In the genomic region with DNA sequence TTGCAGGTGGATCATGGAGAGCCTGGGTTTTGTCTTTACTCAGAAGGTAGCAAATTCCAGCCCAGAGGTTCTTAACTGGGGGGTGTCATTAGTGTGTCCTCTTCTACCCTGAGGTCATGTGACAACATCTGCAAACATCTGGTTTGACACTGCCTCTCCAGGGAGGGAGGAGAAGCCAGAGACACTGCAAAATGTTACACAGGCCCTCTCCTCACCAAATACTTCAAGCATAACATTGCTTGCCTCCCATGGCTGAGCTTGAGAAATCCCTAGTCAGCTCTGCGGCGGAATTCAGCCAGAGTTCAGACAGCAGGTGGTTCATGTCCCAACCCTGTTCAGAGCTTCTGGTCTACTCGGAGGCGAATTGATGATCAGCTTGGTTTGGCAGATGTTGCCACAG, we compare ENCODE assay signal across 10 mouse cellular contexts.
DNase-seq lines count a peak whose midpoint lies in the region; TF ChIP-seq lines count a peak whose summit lies in the region.
"Had no signal": no experiment of that assay in that cellular context is flagged by ENCODE, and none has a peak within 500 bp of the region (broad histone marks: within the 10 kb centered on the region; RNA-seq: fewer than 3 reads in every experiment).

No protein-coding gene starts in this region.

- TF ChIP-seq CTCF in layer of hippocampus, adult 2 months (conservative IDR thresholded peaks at IDR 0.05): no peak

- no peak overlapping the region for H3K4me3 ChIP-seq in layer of hippocampus, adult 2 months
- H3K4me3 ChIP-seq: embryonic facial prominence, embryonic 13.5 days; forebrain, embryonic 15.5 days; hindbrain, embryonic 15.5 days had no signal

- DNase-seq in layer of hippocampus, adult 2 months (ENCODE audit: low spot score in 2 of 2): peak; percentile 13 to 20
- DNase-seq in layer of hippocampus, adult 9-10 months (ENCODE audit: low spot score): no peak
- peak; percentile 36 to 54 for DNase-seq in heart, postnatal 14 days
- peak; percentile 55 to 72 for DNase-seq in kidney, postnatal 4 days
- peak; percentile 32 to 83 for DNase-seq in lung, postnatal 4 days
- no peak for DNase-seq in thymus, adult 18-20 months
- DNase-seq in ovary, postnatal 14 days (ENCODE audit: low spot score): no peak

- H3K27ac ChIP-seq in layer of hippocampus, adult 2 months: no peak overlapping the region
- H3K27ac ChIP-seq: embryonic facial prominence, embryonic 13.5 days; forebrain, embryonic 15.5 days; hindbrain, embryonic 15.5 days had no signal

- intact Hi-C loops in heart, postnatal 14 days (cut with DNase I): loop anchor here (5.0 to 10.0 kb wide), 6 partner anchors 68 to 740 kb away; a partner anchor contains a TSS

Comparison
In these comparisons a context has a peak if more than half of its experiments do, and no peak if none do; other contexts are left out.
1. DNase-seq: peak in layer of hippocampus, adult 2 months (2 of 2), heart, postnatal 14 days (2 of 2), kidney, postnatal 4 days (2 of 2) and lung, postnatal 4 days (2 of 2); none in layer of hippocampus, adult 9-10 months (single experiment), thymus, adult 18-20 months (0 of 2) and ovary, postnatal 14 days (single experiment).